Mouse (Mus musculus) lung, postnatal 4 days (tissue): Measurements from ENCODE around the gene Nudt16.
"Not testable (repeated sequence)": the region's sequence is repeated elsewhere in the genome, so short reads cannot be mapped to it uniquely, and the experiment has no call there.

Experiments
- DNase-seq, 2 experiments: peaks; one replicate each; pipeline ENCODE4 v3.0.0; 2021

The Nudt16 gene

GRCm38 (mm10) chr9:105131253-105132001 lies at the start of gene Nudt16:
Nudt16 (minus strand) TSS chr9:105131824.
- peak; percentile 93 to 94 for DNase-seq

- no peak for DNase-seq
These were observed 13.4 kb upstream of the Nudt16 start, which contains the start of gene 1700080E11Rik for GRCm38 (mm10) chr9:105144992-105145391. 1700080E11Rik (minus strand) TSS chr9:105145092.

- DNase-seq = no peak
These were observed 7.6 kb upstream of the Nudt16 start for GRCm38 (mm10) chr9:105139204-105139603.

- no peak for DNase-seq
These were observed 4.8 kb upstream of the Nudt16 start for GRCm38 (mm10) chr9:105136404-105136803.

GRCm38 (mm10) chr9:105134536-105134935 lies 2.9 kb upstream of the Nudt16 start:
- DNase-seq = no peak

GRCm38 (mm10) chr9:105132002-105132367 lies 361 bp upstream of the Nudt16 start:
- DNase-seq = no peak

GRCm38 (mm10) chr9:105130331-105130730 lies 1.3 kb downstream of the Nudt16 start:
- DNase-seq = no peak

- DNase-seq = not testable (repeated sequence)
These were observed 6.4 kb downstream of the Nudt16 start for GRCm38 (mm10) chr9:105125206-105125605.

GRCm38 (mm10) chr9:105103893-105104292 lies 27.7 kb downstream of the Nudt16 start:
- no peak for DNase-seq

- no peak for DNase-seq
These were observed 29.7 kb downstream of the Nudt16 start for GRCm38 (mm10) chr9:105101911-105102310.

GRCm38 (mm10) chr9:105100807-105101570 lies 30.6 kb downstream of the Nudt16 start:
- DNase-seq = no peak

- DNase-seq = no peak
These were observed 51.4 kb downstream of the Nudt16 start for GRCm38 (mm10) chr9:105080246-105080645.
